Mouse (Mus musculus) kidney, adult 2 months (tissue): ENCODE results near the gene Vmn1r199.

Experiments
- CTCF ChIP-seq: fragments of 200-500 bp; conservative IDR thresholded peaks from 2 replicates; pipeline ENCODE4 v1.5.1; 2011; ENCODE audit warnings: low read depth, mild to moderate bottlenecking, control low read depth, low read length, moderate library complexity, mixed read lengths; ENCODE audit not compliant: insufficient read depth, insufficient read length
- POLR2A ChIP-seq: fragments of 200-500 bp; IDR thresholded peaks from one replicate; pipeline ENCODE4 v1.6.1; 2011; ENCODE audit warnings: low read depth, low read length, control low read depth

DNA sequence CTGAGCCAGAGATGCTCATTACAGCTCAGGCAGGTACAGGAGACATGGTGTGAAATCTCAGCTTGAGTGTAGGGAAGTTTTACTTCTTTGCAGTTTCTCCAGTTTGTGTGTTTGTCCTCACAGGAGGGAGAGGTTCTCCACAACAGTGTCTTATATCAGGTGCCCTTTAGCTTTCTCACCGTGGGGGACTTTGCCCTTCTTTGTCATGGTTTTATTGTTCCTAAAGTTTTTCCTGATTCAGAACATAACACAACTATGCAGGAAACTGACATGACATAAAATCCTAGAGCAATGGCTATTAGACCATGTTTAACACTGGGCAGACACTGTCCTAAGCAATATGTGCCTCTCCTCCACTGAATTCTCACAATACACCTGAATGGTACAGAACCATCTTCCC, 28.8 kb upstream of the Vmn1r199 start:
- TF ChIP-seq POLR2A (no peak), CTCF (no peak)
